Mouse (Mus musculus) spleen, postnatal 14 days (tissue): ENCODE results near the gene Ckap2l.

ENCODE experiments used
- DNase-seq, 2 experiments: peaks; one replicate each; pipeline ENCODE4 v3.0.0; 2021 to 2022; ENCODE audit warnings: low spot score in 2 of 2

Gene Ckap2l

DNA sequence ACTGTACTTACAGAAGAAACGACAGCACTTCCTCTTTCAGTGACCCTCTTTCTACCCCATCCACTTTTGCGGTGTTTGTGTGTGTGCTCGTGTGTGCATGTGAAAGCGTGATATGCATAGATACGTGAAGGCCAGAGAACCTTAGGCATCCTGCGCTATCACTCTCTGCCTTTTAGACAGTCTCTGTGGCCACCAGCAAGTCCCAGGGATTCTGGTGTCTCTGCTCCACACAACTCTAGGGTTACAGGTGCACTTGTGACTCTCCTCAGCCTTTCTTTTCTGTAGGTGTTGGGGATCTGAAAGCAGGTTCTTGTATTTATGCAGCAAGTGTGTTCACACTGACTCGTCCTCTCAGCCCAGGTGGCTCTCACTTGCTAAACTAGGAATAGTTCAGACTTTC is 31.7 kb downstream of the Ckap2l start:
- no peak for DNase-seq

DNA sequence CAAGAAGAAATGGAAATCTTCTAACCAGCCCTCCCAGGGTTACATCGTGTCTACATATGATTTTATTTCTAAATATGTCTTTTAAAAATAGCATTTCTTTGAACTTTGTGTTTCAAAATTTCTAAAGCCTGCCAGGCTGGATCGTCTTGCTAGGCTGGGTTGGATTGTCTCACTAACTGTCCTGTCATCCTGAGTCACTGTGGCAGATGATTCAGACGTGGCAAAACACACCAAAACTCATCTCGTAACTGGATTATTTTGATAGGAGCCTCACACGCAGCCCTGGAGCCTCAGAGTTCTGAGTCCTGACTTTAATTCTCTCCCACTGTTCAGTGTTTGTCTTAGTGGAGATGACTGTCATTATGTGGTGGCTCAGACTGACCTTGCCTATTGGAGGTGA is 33.9 kb downstream of the Ckap2l start:
- DNase-seq: no peak

DNA sequence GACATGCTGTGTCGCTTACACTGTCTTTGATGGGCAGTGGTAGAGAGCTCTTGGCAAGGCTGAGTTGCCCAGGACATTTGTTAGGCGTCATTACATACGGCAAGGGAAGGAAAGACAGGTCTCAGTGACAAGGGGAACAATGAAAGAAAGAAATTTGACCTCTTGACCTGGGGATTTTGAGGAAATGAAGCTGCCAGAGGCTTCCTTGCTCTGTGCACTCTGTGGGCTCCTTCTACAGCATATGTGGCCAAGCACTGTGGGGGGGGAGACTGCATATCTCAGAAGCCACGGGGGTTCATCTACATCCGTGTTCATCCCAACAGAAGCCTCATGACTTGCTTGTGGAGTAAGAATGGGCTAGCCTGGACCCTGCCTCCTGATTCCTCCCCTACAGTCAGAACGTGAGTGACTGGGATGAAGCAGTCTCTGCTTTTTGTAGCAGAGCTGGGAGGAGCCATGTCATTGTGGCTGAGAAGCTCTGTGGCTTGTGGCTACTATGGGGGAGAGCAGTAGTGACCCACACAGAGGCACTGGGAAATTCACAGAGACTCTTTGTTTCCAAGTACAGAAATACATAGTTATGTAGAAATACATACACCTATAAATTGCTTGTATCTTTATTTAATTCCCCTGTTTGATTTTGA is 35.7 kb downstream of the Ckap2l start:
- DNase-seq: no peak

DNA sequence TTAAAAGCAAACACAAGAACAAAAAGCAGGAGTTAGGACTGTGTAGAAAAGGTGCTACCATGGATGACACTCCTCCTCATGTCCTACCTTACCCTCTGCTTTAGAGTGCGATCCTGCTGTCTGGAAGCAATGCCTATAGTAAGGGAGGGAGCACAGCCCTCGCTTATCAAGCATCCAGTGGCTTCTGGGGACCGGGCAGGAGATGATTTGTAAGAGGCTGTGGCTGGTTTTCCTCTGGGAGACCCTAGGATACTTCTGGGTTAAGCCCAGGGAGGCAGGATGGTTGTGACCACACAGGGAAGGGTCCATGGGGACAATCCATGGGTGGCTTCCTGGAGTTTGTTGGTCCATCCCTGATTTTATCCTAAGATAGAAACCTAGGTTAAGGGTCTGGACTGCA is 36.4 kb downstream of the Ckap2l start:
- no peak for DNase-seq

DNA sequence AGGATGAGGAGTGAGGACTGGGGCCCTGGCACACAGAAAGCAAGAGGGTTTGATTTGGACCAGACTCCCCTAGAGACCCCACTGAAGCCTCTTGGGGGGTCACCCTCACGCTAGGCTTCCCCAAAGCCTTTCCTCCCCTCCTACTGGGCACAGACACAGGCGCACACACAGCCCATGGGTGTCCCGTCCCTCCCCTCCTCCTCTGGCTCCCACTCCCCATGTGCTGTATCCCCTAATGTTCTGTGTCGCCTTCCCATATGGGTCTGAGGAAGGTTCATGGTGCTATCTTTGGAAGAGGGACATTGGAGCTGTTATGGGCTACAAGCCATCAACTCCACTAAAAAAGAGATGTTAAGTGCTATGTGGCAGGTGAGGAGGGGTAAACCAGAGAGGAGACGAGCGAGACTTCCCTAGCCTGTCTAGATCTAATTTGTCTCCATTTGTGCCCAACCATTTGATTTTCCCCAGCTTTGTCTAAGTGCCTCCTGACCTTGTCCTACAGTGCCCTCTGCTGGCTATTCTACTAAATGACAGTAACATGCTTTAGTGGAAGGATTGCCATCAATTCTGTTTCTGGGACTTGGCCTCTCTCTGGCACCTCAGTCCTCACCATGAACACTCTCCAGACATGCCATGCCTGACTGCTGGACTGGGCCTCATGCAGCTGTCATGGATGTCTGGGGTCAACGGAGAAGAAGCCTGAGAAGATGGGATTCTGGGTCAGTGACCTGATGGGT is 38.4 kb downstream of the Ckap2l start:
- DNase-seq: peak in 1 of 2 experiments; percentile 63

DNA sequence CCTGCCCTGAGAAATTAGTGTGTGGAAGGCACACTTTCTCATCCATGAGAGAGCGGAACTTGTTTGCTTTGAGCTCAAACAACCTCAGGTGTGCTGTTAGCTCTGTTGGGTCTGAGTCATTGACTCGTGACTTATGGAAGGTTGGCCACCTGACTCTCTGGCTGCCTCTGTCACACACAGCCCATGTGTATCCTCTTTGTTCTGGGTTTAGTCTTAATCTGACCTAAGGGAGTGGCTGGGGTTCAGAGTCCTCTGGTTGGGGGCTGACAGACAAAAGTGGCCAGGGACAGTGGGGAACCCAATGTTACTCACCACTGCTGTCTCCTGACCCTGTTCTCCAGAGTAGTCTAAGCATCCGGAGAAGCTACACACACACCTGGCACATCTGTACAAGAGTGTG is 39.0 kb downstream of the Ckap2l start:
- no peak for DNase-seq

DNA sequence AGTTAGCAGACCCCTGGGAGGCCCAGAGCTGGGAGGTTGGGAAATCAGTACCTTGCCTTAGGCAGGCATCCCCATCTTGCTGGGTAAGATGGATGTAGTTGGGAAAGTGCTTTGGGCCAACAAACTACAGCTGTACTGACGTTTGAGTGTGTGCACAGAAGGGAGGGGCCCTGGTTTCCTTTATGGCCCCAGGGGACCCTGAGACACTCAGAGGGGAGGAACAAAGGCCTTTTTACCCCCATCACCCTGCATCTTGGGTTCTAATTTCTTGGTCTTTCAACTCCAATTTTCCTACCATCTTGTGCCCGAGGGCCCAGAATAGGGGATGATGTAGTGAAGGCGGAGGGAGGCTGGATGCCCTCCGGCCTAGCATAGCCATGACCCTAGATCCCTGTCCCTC is 41.0 kb downstream of the Ckap2l start:
- no peak for DNase-seq

DNA sequence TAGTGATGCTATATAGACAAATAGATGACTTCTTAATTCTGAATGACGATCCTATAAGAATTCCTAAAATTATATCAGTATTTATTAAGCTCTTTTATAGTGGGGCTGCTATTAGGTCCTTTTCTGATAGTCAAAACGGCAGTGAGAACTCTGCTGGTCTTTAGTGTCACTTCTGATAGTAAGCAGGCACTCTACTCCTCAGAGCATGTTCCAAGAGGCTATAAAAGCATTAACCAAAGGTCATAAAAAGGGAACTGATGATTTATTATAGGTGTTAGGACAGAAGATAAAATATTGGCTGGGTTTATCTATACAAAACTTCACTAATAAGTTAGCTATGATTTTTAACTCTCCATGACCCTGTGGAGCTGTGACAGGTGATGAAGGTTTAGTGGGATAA is 42.9 kb downstream of the Ckap2l start:
- DNase-seq: no peak

DNA sequence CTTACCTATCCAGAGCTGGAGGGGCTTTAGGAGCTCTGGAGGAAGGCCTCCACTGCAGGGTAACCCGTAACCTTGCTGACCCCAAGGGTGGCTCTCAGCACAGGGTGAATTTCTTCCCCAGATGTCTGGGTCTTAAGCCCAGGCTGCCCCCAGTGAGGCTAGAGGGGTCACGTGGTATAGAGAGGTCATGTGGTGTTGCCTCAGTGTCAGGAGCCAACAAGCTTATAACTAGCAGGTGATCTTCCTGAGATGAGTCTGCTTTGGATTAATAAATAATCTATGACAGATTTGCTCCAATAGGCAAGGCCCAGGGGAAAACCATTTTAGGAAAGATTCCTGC is 43.4 kb downstream of the Ckap2l start:
- no peak for DNase-seq

DNA sequence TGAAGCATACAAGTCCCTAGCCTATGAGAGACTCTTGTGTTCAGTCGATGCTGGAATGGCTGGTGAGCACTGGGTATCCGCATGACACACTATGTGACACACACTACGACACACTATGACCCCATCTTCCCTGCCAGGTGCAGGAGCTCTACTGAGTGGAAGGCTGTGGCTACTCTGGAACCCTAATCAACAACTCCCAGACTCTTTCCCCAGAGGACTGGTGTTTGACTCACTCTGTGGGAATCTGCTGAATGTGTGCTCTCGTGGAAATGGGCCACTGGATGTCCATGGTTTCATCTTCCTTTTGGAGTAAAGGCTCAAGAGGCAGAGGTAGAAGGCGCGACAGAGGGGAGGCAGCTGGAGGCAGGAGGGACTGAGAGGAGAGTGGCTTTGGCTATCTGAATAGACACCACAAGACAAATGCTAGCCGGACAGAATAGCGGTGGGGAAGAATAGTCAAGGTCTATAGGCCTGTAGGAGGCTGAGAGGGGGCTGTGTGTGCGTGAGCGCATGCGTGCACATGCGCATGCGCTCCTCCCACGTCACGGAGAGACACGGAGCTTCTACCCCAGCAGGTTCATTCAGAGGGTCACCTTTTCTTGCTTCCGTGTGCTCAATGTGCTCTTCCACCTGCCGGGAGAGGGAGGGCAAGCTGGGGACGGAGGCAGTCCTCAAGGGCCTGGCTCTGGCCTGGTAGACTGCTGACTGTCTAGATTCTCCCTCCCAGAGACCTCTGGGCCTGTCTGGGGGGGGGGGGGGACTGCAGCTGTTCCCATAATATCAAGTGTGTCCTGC is 44.0 kb downstream of the Ckap2l start:
- DNase-seq: no peak

DNA sequence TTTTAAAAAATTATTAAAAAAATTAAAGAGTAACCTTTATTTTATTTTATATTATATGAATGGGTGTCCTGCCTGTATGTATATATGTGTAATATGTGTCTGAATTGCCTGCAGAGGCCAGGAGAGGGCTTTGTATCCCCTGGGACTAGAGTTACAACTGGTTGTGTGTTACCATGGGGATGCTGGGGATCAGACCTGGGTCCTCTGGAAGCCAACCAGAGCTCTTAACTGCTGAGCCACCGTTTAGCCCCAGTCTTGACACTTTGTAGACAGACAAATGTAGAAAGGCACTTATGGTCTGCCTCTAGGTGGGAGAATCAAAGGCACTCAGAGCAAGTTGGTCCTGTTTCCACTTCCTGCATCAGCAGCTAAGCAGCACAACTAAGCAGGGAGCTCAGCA is 47.7 kb downstream of the Ckap2l start:
- DNase-seq: no peak

DNA sequence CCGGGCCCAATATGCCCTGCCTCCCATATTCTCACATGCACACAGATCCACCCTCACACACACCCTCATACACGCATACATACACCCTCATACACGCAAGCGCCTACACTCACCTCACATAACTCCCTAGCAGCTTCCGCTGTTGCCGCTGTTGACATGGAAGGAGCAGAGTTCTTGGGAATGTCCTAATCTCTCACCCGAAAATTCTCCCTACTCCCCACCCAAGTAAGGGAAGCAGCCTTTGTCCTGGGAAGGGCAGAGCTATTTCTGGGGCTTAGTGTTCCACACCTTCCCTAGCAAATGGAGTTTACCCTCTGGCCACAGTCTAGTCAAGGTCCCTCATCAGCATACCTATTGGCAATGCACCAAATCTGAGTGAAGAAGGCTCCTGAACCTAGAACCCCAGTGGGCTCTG is 49.3 kb downstream of the Ckap2l start:
- no peak for DNase-seq

DNA sequence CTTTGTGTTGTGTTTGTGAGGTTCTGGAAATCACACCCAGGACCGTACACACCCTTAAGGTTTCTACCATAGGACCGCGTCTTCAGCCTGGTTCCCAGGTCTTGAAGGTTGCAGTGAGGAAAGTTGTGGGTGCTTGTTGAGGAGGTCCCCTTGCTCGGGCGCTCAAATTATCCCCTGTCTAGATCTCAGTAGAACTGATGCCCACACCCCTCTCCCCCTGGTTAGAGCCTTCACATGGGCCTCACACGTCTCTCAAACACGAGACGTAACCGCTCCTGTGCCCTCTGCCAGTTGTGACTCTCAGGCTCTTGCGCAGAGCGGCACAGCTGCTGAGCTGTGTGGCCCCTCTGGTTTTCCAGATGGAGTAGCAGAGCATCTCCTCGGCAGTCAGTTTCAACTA is 50.1 kb downstream of the Ckap2l start:
- no peak for DNase-seq

DNA sequence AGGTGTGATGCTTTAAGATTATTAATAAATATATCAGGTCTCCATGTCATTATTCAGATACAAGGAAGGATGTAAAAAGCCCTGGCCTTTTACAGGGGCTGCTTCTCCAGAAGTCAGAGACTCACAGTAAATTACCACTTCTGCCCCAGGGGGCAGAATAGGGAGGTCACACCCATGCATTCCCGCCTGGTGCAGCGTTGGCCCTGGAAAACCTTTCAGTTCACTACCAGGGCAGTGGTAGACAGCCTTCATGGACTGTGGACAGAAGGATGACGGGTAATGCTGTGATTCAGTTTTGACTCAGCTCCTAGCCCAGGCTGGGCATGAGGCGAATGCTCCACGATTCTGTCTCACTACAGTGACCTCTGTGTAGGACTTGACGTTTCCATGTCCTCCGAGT is 50.6 kb downstream of the Ckap2l start:
- DNase-seq: no peak

DNA sequence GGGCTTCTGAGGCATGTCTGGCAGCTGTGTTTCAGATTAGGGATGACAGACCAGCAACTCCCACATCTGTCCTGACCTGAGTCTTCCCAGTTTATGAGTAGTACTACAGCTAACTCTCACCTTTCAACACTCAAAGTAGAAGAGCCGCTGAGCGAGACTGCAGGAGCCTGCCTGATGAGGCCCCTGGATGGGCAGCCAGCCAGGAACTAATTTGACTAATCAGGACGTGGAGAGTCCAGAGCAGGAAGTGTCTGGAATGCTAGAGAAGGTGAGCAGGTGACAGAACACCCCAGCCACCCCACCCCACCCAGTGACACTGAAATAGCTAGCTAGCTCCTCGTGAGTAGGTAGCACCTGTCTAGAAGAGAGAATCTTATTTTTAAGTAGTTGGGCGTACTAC is 51.4 kb downstream of the Ckap2l start:
- DNase-seq: no peak

DNA sequence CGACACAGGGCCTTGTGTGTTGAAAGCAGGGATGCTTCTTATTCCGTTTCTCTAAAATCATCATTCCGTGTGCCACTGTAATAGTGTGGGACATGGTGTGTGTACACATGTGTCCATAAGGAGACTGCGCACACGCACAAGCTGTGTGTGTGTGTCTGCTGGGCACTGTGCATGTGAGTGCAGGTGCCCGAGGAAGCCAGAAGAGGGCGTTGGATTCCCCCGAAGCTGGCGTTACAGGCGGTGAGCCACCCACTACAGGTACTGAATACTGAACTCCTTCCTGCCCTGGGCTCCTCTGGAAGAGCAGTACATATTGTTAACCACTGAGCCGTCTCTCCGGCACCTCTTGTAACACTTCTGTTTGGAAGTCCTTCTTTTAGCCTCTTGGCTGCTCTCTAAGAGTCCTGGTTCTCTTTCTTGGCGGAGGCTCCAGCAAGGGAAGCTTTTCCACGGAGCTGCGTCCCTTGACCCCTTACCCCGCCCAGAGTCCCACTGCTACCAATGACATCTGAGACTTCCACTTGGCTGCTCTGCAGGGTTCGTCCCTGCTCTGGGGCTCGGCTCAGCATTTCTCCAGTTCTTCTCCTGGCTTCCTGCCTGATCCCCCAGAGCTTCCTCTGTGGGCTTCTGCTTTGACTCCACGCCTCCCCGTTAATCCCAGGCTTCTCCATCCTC is 52.4 kb downstream of the Ckap2l start:
- no peak for DNase-seq

DNA sequence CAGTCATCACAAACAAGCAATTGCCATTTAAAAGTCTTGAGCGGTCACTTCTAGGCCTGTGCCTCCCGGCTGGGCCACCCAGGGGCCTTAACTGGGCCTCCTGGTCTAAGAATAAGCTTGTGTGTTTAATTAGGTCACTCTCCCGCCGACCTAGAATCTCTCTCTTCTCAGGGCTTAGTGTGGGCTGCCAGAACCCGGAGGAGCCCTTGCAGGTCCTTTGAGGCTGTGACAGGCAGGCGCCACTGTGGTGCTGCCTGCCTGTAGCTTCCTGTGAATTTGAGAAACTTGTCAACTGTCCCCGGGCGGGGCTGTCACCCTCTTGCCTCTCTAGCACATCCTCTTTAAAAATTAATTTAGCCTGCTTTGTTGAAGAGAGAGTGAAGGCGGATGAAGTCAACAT is 53.2 kb downstream of the Ckap2l start:
- no peak for DNase-seq

DNA sequence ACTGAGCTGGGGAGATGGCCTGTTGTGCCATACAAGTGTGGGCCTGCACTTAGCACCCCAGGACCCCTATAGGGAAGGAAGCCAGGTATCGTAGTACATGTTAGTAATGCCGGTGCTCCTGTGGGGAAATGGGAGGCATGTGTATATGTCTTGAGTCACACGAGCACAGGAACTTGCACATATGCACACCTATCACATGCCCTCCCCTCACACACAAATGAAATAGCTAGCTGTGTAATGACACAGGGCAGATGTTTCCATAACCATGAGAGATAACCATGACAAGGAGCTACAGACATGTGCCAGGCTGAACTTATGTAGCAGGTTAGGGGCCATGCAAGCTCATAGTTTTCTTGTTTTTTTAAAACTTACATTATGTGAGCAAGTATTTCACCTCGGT is 54.0 kb downstream of the Ckap2l start:
- no peak for DNase-seq

DNA sequence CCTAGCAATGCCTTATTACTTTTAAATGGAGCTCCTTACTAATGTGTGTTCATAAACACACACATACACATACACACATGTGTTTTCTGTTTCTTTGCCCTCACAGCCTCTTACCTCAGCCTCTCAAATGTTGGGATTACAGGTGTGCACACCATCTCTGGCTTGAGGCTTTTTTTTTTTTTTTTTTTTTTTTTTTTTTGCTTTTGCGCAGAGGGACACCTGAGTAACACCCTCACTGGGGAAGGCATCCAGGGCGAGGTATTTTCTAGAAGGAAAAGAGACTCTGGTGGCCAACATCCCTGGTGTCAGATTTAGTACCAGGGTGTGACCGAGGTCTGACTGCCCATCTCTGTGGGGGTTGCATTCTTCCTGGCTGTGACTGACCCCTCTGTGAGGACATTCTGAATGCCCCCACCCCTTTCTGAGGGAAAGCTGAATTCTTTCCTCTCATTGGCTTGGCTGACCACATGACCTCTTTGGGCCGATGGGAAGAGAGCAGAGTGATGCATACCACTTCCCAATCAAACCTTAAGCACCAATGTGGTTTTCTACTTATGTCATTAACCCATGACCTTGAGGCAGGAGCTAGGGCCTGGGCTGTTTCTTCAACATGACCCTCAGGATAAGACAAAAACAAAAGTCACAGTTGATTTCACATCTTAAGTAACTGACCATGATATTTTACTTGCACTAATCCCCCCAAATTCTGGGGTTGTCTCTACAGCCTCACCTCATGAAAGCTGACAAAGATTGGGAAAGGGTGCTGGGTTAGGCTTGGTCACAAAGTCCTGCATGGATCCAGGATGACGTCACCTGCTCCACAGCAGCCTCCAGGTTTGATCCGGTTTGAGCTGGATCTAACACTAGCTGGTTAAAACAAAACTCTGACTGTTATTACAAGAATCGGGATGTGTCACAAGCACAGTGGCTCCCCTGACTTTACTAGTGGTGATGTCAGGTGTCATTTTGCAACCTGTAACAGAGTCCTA is 54.9 kb downstream of the Ckap2l start:
- no peak for DNase-seq

DNA sequence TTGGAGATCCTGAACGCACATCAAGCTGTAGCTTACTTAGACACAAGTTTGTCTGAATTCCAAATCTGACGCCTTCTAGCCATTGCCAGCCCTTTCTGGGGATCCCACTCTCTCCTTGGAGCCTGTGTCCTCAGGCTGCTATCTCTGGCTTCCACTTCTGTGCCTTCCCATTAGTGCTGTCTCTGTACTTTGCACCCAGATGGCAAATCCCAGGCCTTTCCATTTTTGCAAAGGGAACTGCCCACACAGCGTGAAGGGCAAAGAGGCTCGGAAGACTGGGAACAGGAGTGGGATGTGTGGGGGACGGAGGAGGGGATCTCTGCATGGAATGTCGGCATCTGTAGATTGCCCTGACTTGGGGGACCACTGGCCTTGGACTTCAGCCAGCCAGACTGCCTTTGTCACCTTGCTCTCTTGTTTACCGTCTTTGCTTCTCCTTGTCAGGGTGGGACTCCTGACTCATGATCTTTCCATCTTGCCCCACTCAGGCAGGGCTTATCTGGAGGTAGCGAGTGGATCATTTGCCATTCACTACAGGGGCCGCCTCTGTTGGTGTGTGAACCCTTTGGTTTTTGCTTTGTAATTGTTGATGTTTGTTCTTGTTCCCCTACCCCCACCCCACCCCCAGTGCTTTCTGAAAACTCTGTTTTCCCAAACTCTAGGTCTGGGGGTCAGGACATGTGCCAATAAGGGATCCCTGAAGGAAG is 56.1 kb downstream of the Ckap2l start:
- DNase-seq: no peak

DNA sequence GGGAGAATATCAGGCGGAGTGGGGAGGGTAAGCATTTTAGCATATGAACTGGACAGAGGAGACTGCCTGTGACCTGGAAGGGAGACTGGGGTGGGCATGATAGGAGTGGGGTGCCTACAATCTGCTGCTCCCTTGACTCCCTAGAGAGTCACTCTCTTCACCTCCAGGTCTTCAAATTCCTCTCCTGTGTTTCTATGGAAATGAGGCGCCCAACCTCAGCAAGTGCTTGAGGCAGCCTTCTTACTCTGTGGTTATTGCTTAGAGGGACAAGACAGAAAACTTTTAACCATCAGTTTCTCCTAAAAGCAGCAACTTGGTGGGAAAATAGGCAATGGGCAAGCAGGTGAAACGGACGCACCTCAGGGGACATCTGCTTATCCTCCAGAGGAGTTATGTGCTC is 60.5 kb downstream of the Ckap2l start:
- DNase-seq: no peak
